Mouse (Mus musculus) spleen, adult 2 months (tissue): ENCODE data around the gene Cfap77. TPM values are rescaled to one million over a fixed set of nuclear protein-coding genes. Genes with fewer than 3 reads are reported as not detected.

ENCODE experiments used
- DNase-seq, 2 experiments: peaks; one replicate each; pipeline versions ENCODE4 v3.0.0 to v3.0.0-alpha.2; 2012 to 2021; ENCODE audit warnings: low spot score in 2 of 2, low read depth in 1 of 2
- H3K27ac ChIP-seq: fragments of 200-500 bp; 2 replicates; pipeline ENCODE4 v1.5.1; 2012; ENCODE audit warnings: low read length, inconsistent platforms; ENCODE audit not compliant: insufficient read depth
- H3K27me3 ChIP-seq: fragments of 200-500 bp; 2 replicates; pipeline ENCODE4 v1.6.1; 2012; ENCODE audit warnings: mild to moderate bottlenecking, moderate library complexity, low read length, inconsistent platforms; ENCODE audit not compliant: control insufficient read depth, insufficient read depth
- H3K36me3 ChIP-seq: fragments of 200-500 bp; 2 replicates; pipeline ENCODE4 v1.6.1; 2012; ENCODE audit warnings: mild to moderate bottlenecking, low read length, inconsistent platforms; ENCODE audit not compliant: control insufficient read depth, insufficient read depth
- H3K4me1 ChIP-seq: fragments of 200-500 bp; 2 replicates; pipeline ENCODE4 v1.6.1; 2011; ENCODE audit warnings: inconsistent platforms; ENCODE audit not compliant: control insufficient read depth, insufficient read depth, insufficient read length
- H3K4me3 ChIP-seq: fragments of 200-500 bp; 2 replicates; pipeline ENCODE4 v1.5.1; 2011; ENCODE audit warnings: mild to moderate bottlenecking, inconsistent platforms; ENCODE audit not compliant: insufficient read depth, insufficient read length; ENCODE audit errors: extremely low read depth
- CTCF ChIP-seq: fragments of 200-500 bp; IDR thresholded peaks from 2 replicates; pipeline ENCODE4 v1.5.1; 2011; ENCODE audit warnings: mild to moderate bottlenecking, inconsistent platforms; ENCODE audit not compliant: insufficient read depth, insufficient read length, insufficient replicate concordance; ENCODE audit errors: extremely low read depth
- POLR2A ChIP-seq: fragments of 200-500 bp; IDR thresholded peaks from 2 replicates; pipeline ENCODE4 v1.6.1; 2011; ENCODE audit warnings: low read depth, low read length, inconsistent platforms
- WGBS: fragments of 180-500 bp; shearing (Covaris S2); methylation state at CpG from one replicate; pipeline ENCODE4 v1.1.7; 2018; 5-methylcytosine and 5-hydroxymethylcytosine counted together
- polyA plus RNA-seq: library from polyadenylated mRNA; depleted of rRNA; stranded (reverse); fragments of >200 nt; gene quantifications from 2 replicates; pipeline ENCODE4 v1.2.3, GENCODE M21; 2012; rRNA removed

Gene Cfap77
- polyA plus RNA-seq, 1 experiment = 0.29 TPM

- no peak for TF ChIP-seq POLR2A
- no peak for TF ChIP-seq CTCF
- no peaks in the 10 kb centered on the region for H3K4me1 ChIP-seq
- no peak overlapping the region for H3K4me3 ChIP-seq
- no peaks in the 10 kb centered on the region for H3K27me3 ChIP-seq
- DNase-seq = no peak
- WGBS = 95% methylated on average over 6 of the region's 6 CpGs
- H3K36me3 ChIP-seq = peaks cover 24% of the 10 kb centered on the region
- H3K27ac ChIP-seq = no peak overlapping the region
These were observed 161.3 kb downstream of the Cfap77 start for GRCm38 (mm10) chr2:28893526-28893925.

DNA sequence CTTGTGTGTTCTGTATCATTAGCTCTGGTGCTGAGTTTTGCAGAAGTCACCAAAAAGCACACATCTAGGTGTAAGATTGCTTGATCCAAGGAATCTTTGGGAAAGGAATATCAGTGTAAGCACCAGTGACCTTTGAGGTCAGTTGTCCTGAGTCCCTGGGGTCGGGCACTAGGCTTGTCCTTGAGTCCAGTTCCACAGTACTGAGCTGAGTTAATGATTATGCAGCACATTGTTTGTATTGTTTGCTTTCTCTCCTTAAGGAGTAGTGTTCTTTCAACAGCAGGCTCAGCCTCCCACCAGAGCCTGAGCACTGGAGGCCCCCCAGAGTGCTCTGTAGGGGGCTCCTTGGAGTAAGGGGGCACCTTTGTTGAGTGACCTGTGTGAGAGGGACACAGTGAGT lies 162.1 kb downstream of the Cfap77 start:
- Histone ChIP-seq H3K27me3 (no peaks in the 10 kb centered on the region), H3K36me3 (peaks cover 24% of the 10 kb centered on the region), H3K4me3 (no peak overlapping the region), H3K4me1 (no peaks in the 10 kb centered on the region), H3K27ac (no peak overlapping the region)
- DNase-seq = no peak
- TF ChIP-seq POLR2A (no peak), CTCF (no peak)
- WGBS = 91% methylated on average over 1 of the region's 1 CpGs

DNA sequence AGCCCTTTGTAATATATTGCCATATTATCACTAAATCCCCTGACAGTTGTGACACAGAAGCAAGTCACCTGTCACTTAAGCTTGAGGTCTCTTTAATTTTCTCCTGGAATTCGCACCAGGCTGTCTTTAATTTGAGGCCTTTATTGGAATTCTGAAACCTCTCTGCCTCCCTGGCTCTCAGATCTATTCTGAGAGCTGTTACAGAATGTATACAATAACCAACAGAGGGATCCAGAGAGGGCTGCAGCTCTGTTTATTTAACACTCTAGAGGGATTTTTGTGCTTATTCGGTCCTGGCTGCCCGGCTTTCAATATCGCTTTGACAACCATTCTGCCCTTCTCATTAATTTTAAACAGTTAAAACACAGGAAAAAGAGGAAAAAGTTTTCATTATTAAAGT lies 170.0 kb downstream of the Cfap77 start:
- WGBS = 94% methylated on average over 4 of the region's 4 CpGs
- H3K36me3 ChIP-seq = peaks cover 18% of the 10 kb centered on the region
- no peak for DNase-seq
- no peak overlapping the region for H3K4me3 ChIP-seq
- TF ChIP-seq CTCF (no peak), POLR2A (no peak)
- no peak overlapping the region for H3K27ac ChIP-seq
- no peaks in the 10 kb centered on the region for H3K4me1 ChIP-seq
- no peaks in the 10 kb centered on the region for H3K27me3 ChIP-seq

GRCm38 (mm10) chr2:28882826-28883485 lies 171.9 kb downstream of the Cfap77 start:
- Histone ChIP-seq H3K27ac (no peak overlapping the region), H3K27me3 (no peaks in the 10 kb centered on the region), H3K36me3 (peaks cover 20% of the 10 kb centered on the region), H3K4me1 (no peaks in the 10 kb centered on the region), H3K4me3 (no peak overlapping the region)
- WGBS = 83% methylated on average over 6 of the region's 6 CpGs
- DNase-seq = no peak
- no peak for TF ChIP-seq POLR2A
- no peak for TF ChIP-seq CTCF

- Histone ChIP-seq H3K27ac (no peak overlapping the region), H3K4me3 (no peak overlapping the region), H3K27me3 (no peaks in the 10 kb centered on the region), H3K4me1 (no peaks in the 10 kb centered on the region), H3K36me3 (peaks cover 22% of the 10 kb centered on the region)
- 89% methylated on average over 3 of the region's 3 CpGs for WGBS
- DNase-seq = no peak
- TF ChIP-seq POLR2A = no peak
- no peak for TF ChIP-seq CTCF
These were observed 172.8 kb downstream of the Cfap77 start for GRCm38 (mm10) chr2:28882047-28882446.

DNA sequence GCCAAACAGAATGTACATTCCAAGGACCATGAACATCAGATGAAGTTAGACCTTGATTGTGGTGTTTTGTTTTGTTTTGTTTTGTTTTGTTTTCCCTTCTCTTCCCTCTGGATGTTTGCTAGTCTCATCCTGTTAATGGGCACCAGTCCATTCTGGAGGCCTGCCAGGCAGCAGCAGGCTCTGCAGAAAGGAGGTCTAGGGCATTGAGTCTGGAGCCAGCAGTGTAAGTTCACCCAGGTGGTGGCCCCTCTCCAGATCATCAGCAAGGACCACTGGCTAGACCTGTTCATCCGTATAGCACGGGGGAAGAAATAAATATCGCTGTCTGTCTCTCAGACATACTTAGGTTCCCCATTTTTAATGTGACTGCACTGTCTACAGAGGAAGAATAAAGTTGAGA lies 173.6 kb downstream of the Cfap77 start:
- TF ChIP-seq POLR2A (no peak), CTCF (no peak)
- Histone ChIP-seq H3K27ac (no peak overlapping the region), H3K36me3 (peaks cover 23% of the 10 kb centered on the region)

More for the DNA sequence above, 173.6 kb downstream of the Cfap77 start:
- Histone ChIP-seq H3K4me1 (no peaks in the 10 kb centered on the region), H3K4me3 (no peak overlapping the region), H3K27me3 (no peaks in the 10 kb centered on the region)
- DNase-seq = no peak
- 92% methylated on average over 3 of the region's 3 CpGs for WGBS

Other genes with a start within 250 kb of the Cfap77 start
- gene Gtf3c4, start 214.7 kb downstream of the Cfap77 start, polyA plus RNA-seq = 6.1 and 6.8 TPM in 2 replicates
- 3.6 and 5.2 TPM in 2 replicates for gene Ddx31, start 214.7 kb downstream of the Cfap77 start, polyA plus RNA-seq
- gene Barhl1, start 138.4 kb downstream of the Cfap77 start, polyA plus RNA-seq = 0.04 and 0.07 TPM in 2 replicates
- gene Ttf1, start 5.2 kb upstream of the Cfap77 start, polyA plus RNA-seq = 5.2 and 7.2 TPM in 2 replicates
- gene Setx, start 69.1 kb upstream of the Cfap77 start, polyA plus RNA-seq = 6.6 and 7.2 TPM in 2 replicates
- 40.6 and 51.0 TPM in 2 replicates for gene Ntng2, start 197.9 kb upstream of the Cfap77 start, polyA plus RNA-seq